Mouse (Mus musculus) midbrain, embryonic 10.5 days (tissue): ENCODE data around the gene Paip2b. TPM values are rescaled to one million over a fixed set of nuclear protein-coding genes. Genes with fewer than 3 reads are reported as not detected.
A peak's percentile ranks its signal among the peaks of the same experiment; 100 is the strongest.

Experiments used
- DNase-seq: peaks from one replicate; pipeline ENCODE4 v3.0.0-alpha.2; 2017; ENCODE audit warnings: low spot score
- H3K27ac ChIP-seq: fragments of 300-500 bp; sonication (generic); replicated peaks from 2 replicates; pipeline ENCODE4 v1.5.1; 2016; ENCODE audit warnings: mild to moderate bottlenecking
- H3K27me3 ChIP-seq: fragments of 300-500 bp; sonication (generic); 2 replicates; pipeline ENCODE4 v1.6.1; 2016; ENCODE audit warnings: low read depth, mild to moderate bottlenecking; ENCODE audit not compliant: poor library complexity, severe bottlenecking
- H3K36me3 ChIP-seq: fragments of 300-500 bp; sonication (generic); 2 replicates; pipeline ENCODE4 v1.6.1; 2016; ENCODE audit warnings: mild to moderate bottlenecking, moderate library complexity
- H3K4me1 ChIP-seq: fragments of 300-500 bp; sonication (generic); 2 replicates; pipeline ENCODE4 v1.6.1; 2016
- H3K4me3 ChIP-seq: fragments of 300-500 bp; sonication (generic); 2 replicates; pipeline ENCODE4 v1.5.1; 2016; ENCODE audit warnings: mild to moderate bottlenecking, moderate library complexity
- H3K9me3 ChIP-seq: fragments of 300-500 bp; sonication (generic); replicated peaks from 2 replicates; pipeline ENCODE4 v1.6.1; 2016; ENCODE audit warnings: mild to moderate bottlenecking
- WGBS: fragments of 180-500 bp; shearing (Covaris S2); methylation state at CpG from one replicate; pipeline ENCODE4 v1.1.7; 2016; 5-methylcytosine and 5-hydroxymethylcytosine counted together
- polyA plus RNA-seq: library from polyadenylated mRNA; unstranded; fragments of >200 nt; fragmentation: Nextera tagmentation; extraction: Ambion mirVana; gene quantifications from 2 replicates; pipeline ENCODE4 v1.2.1, GENCODE M21; 2016

Gene Paip2b
- 18.6 and 20.5 TPM in 2 replicates for polyA plus RNA-seq

- Histone ChIP-seq H3K27me3 (no peaks in the 10 kb centered on the region), H3K36me3 (peaks cover 14% of the 10 kb centered on the region), H3K4me1 (peaks cover 13% of the 10 kb centered on the region), H3K9me3 (no peaks in the 10 kb centered on the region), H3K27ac (peak within 1 kb of the TSS; percentile 91), H3K4me3 (peak within 1 kb of the TSS; percentile 73)
- WGBS: under 1% methylated on average over 37 of the region's 37 CpGs
- peak; percentile 97 for DNase-seq
These were observed at the start of gene Paip2b for GRCm38 (mm10) chr6:83831606-83832123. Gene Paip2b (minus strand): TSS chr6:83831741.

GRCm38 (mm10) chr6:83879815-83880214, 48.3 kb upstream of the Paip2b start:
- no peaks in the 10 kb centered on the region for H3K9me3 ChIP-seq
- peaks cover 3% of the 10 kb centered on the region for H3K4me1 ChIP-seq
- no peak overlapping the region for H3K27ac ChIP-seq
- no peak overlapping the region for H3K4me3 ChIP-seq
- 2% methylated on average over 4 of the region's 4 CpGs for WGBS
- H3K36me3 ChIP-seq: no peaks in the 10 kb centered on the region
- no peak for DNase-seq
- H3K27me3 ChIP-seq: no peaks in the 10 kb centered on the region

GRCm38 (mm10) chr6:83867598-83868585, 36.4 kb upstream of the Paip2b start:
- Histone ChIP-seq H3K27me3 (peaks cover 25% of the 10 kb centered on the region), H3K4me3 (peak overlapping the region; percentile 74), H3K27ac (peak overlapping the region; percentile 82), H3K4me1 (peaks cover 19% of the 10 kb centered on the region), H3K9me3 (no peaks in the 10 kb centered on the region), H3K36me3 (no peaks in the 10 kb centered on the region)
- DNase-seq: peak; percentile 26
- 3% methylated on average over 19 of the region's 19 CpGs for WGBS

GRCm38 (mm10) chr6:83866954-83867597, 35.5 kb upstream of the Paip2b start, which contains the start of gene Zfp638:
Gene Zfp638 (plus strand): TSS chr6:83867109.
- no peaks in the 10 kb centered on the region for H3K9me3 ChIP-seq
- under 1% methylated on average over 50 of the region's 50 CpGs for WGBS
- peak within 1 kb of the TSS; percentile 82 for H3K27ac ChIP-seq
- H3K27me3 ChIP-seq: peaks cover 25% of the 10 kb centered on the region
- H3K4me3 ChIP-seq: peak within 1 kb of the TSS; percentile 74
- no peaks in the 10 kb centered on the region for H3K36me3 ChIP-seq
- H3K4me1 ChIP-seq: peaks cover 19% of the 10 kb centered on the region
- peak; percentile 96 for DNase-seq

GRCm38 (mm10) chr6:83866423-83866822, 34.9 kb upstream of the Paip2b start:
- Histone ChIP-seq H3K27ac (0 out of 2 replicates have a peak overlapping the region, but pooled peaks have one; percentile 82), H3K4me3 (peak overlapping the region; percentile 74), H3K9me3 (no peaks in the 10 kb centered on the region), H3K36me3 (no peaks in the 10 kb centered on the region), H3K4me1 (peaks cover 19% of the 10 kb centered on the region), H3K27me3 (peaks cover 25% of the 10 kb centered on the region)
- DNase-seq: no peak
- 41% methylated on average over 4 of the region's 4 CpGs for WGBS

- Histone ChIP-seq H3K9me3 (no peaks in the 10 kb centered on the region), H3K4me1 (peaks cover 19% of the 10 kb centered on the region), H3K27me3 (peaks cover 19% of the 10 kb centered on the region), H3K36me3 (no peaks in the 10 kb centered on the region), H3K4me3 (no peak overlapping the region), H3K27ac (no peak overlapping the region)
- no peak for DNase-seq
- 77% methylated on average over 4 of the region's 4 CpGs for WGBS
These were observed 32.0 kb upstream of the Paip2b start for GRCm38 (mm10) chr6:83863538-83863937.

GRCm38 (mm10) chr6:83860033-83860432, 28.5 kb upstream of the Paip2b start:
- Histone ChIP-seq H3K27ac (no peak overlapping the region), H3K36me3 (no peaks in the 10 kb centered on the region), H3K9me3 (no peaks in the 10 kb centered on the region), H3K27me3 (no peaks in the 10 kb centered on the region), H3K4me3 (no peak overlapping the region), H3K4me1 (peaks cover 7% of the 10 kb centered on the region)
- DNase-seq: no peak
- WGBS: 93% methylated on average over 9 of the region's 9 CpGs

GRCm38 (mm10) chr6:83857476-83857875, 25.9 kb upstream of the Paip2b start:
- 44% methylated on average over 5 of the region's 5 CpGs for WGBS
- Histone ChIP-seq H3K36me3 (no peaks in the 10 kb centered on the region), H3K27ac (no peak overlapping the region), H3K9me3 (no peaks in the 10 kb centered on the region), H3K27me3 (no peaks in the 10 kb centered on the region), H3K4me3 (no peak overlapping the region), H3K4me1 (peaks cover 7% of the 10 kb centered on the region)
- no peak for DNase-seq

- no peaks in the 10 kb centered on the region for H3K36me3 ChIP-seq
- 92% methylated on average over 2 of the region's 2 CpGs for WGBS
- H3K4me3 ChIP-seq: no peak overlapping the region
- H3K4me1 ChIP-seq: no peaks in the 10 kb centered on the region
- no peak for DNase-seq
- H3K27ac ChIP-seq: no peak overlapping the region
- no peaks in the 10 kb centered on the region for H3K9me3 ChIP-seq
- no peaks in the 10 kb centered on the region for H3K27me3 ChIP-seq
These were observed 17.9 kb upstream of the Paip2b start for GRCm38 (mm10) chr6:83849446-83849845.

GRCm38 (mm10) chr6:83846141-83846540, 14.6 kb upstream of the Paip2b start:
- Histone ChIP-seq H3K27ac (no peak overlapping the region), H3K36me3 (no peaks in the 10 kb centered on the region), H3K9me3 (no peaks in the 10 kb centered on the region), H3K4me3 (no peak overlapping the region), H3K27me3 (no peaks in the 10 kb centered on the region), H3K4me1 (no peaks in the 10 kb centered on the region)
- 98% methylated on average over 2 of the region's 2 CpGs for WGBS
- no peak for DNase-seq

- Histone ChIP-seq H3K27me3 (no peaks in the 10 kb centered on the region), H3K27ac (no peak overlapping the region), H3K36me3 (no peaks in the 10 kb centered on the region), H3K9me3 (no peaks in the 10 kb centered on the region), H3K4me1 (no peaks in the 10 kb centered on the region), H3K4me3 (no peak overlapping the region)
- 92% methylated on average over 10 of the region's 10 CpGs for WGBS
- DNase-seq: no peak
These were observed 13.4 kb upstream of the Paip2b start for GRCm38 (mm10) chr6:83844913-83845312.

GRCm38 (mm10) chr6:83840086-83840485, 8.5 kb upstream of the Paip2b start:
- Histone ChIP-seq H3K27me3 (no peaks in the 10 kb centered on the region), H3K36me3 (no peaks in the 10 kb centered on the region), H3K4me3 (no peak overlapping the region), H3K4me1 (no peaks in the 10 kb centered on the region), H3K9me3 (no peaks in the 10 kb centered on the region), H3K27ac (no peak overlapping the region)
- DNase-seq: no peak
- 88% methylated on average over 6 of the region's 6 CpGs for WGBS
